Mouse (Mus musculus) forebrain, embryonic 16.5 days (tissue): Measurements from ENCODE around the gene Atg10. TPM values are rescaled to one million over a fixed set of nuclear protein-coding genes. Genes with fewer than 3 reads are reported as not detected.

Experiments
- polyA plus RNA-seq: library from polyadenylated mRNA; unstranded; fragments of >200 nt; fragmentation: Nextera tagmentation; extraction: Ambion mirVana; gene quantifications from 2 replicates; pipeline ENCODE4 v1.2.1, GENCODE M21; 2015

The Atg10 gene
- polyA plus RNA-seq, 1 experiment from 2014 or later, result 14.0 TPM

Other genes with a start within 250 kb of the Atg10 start
- gene Ssbp2, start 236.3 kb upstream of the Atg10 start, polyA plus RNA-seq, result 394 and 412 TPM in 2 replicates